Mouse (Mus musculus) embryonic facial prominence, embryonic 12.5 days (tissue): Measurements from ENCODE around the gene Snx30. TPM values are rescaled to one million over a fixed set of nuclear protein-coding genes. Genes with fewer than 3 reads are reported as not detected.

Source experiments
- ATAC-seq: fragments of 200-750 bp; cut with Nextera tagmentation; 2 replicates; pipeline ENCODE4 v1.8.0; 2017; ENCODE audit not compliant: insufficient number of reproducible peaks, insufficient read depth, low FRiP score, low TSS enrichment
- H3K27ac ChIP-seq: fragments of 300-500 bp; sonication (generic); 2 replicates; pipeline ENCODE4 v1.5.1; 2016; ENCODE audit warnings: mild to moderate bottlenecking
- H3K27me3 ChIP-seq: fragments of 300-500 bp; sonication (generic); 2 replicates; pipeline ENCODE4 v1.6.1; 2016; ENCODE audit warnings: mild to moderate bottlenecking, moderate library complexity
- H3K36me3 ChIP-seq: fragments of 300-500 bp; sonication (generic); 2 replicates; pipeline ENCODE4 v1.6.1; 2016; ENCODE audit warnings: mild to moderate bottlenecking
- H3K4me1 ChIP-seq: fragments of 300-500 bp; sonication (generic); 2 replicates; pipeline ENCODE4 v1.6.1; 2016
- H3K4me2 ChIP-seq: fragments of 300-500 bp; sonication (generic); replicated peaks from 2 replicates; pipeline ENCODE4 v1.6.1; 2016; ENCODE audit warnings: mild to moderate bottlenecking, moderate library complexity
- H3K4me3 ChIP-seq: fragments of 300-500 bp; sonication (generic); 2 replicates; pipeline ENCODE4 v1.5.1; 2016; ENCODE audit warnings: mild to moderate bottlenecking
- H3K9ac ChIP-seq: fragments of 300-500 bp; sonication (generic); 2 replicates; pipeline ENCODE4 v1.6.1; 2016; ENCODE audit warnings: mild to moderate bottlenecking, moderate library complexity
- H3K9me3 ChIP-seq: fragments of 300-500 bp; sonication (generic); 2 replicates; pipeline ENCODE4 v1.6.1; 2016; ENCODE audit warnings: mild to moderate bottlenecking, moderate library complexity
- WGBS: fragments of 180-500 bp; shearing (Covaris S2); methylation state at CpG from one replicate; pipeline ENCODE4 v1.1.7; 2016; 5-methylcytosine and 5-hydroxymethylcytosine counted together
- polyA plus RNA-seq: library from polyadenylated mRNA; unstranded; fragments of >200 nt; fragmentation: Nextera tagmentation; extraction: Ambion mirVana; gene quantifications from 2 replicates; pipeline ENCODE4 v1.2.1, GENCODE M21; 2016

Snx30 gene
- polyA plus RNA-seq, 1 experiment from 2014 or later, result 14.0 TPM

DNA sequence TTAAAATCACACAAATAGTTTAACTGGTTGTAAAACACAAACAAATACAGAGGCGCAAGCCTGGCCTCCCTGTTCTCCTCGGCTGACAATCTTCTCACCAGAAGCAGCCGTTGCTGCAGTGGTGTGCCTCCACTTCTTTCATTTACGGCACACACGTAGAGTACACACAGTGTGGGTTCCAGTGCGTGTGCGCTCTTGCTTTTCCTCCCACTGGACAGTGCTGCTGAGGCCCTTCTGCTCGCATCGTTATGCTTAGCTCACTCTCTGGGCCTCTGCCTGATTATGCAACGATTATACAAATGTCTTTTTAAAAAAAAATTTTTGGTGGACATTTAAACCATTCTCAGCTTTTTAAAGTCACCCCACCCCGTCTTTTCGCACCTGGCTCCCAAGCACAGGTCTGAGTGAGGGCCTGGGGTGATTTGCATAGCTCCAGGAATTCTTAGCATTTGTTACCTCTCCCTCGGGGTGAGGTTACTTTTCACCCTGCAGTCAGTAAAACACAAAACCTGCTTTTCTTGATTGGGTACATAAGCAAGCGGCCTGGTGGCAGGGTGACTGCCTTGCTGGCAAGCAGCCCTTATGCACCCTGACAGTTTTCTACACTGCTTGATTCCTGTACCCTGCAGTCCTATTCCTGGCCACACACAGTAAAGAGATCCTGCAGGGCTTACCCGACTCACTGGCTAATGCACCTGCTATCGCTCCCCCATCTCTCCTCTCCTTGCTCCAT is 54.2 kb downstream of the Snx30 start:
- Histone ChIP-seq H3K36me3 (no peaks in the 10 kb centered on the region), H3K9me3 (no peaks in the 10 kb centered on the region), H3K4me2 (no peak overlapping the region), H3K4me1 (no peaks in the 10 kb centered on the region), H3K4me3 (no peak overlapping the region), H3K9ac (no peak overlapping the region), H3K27me3 (no peaks in the 10 kb centered on the region), H3K27ac (0 out of 2 replicates have a peak overlapping the region, but pooled peaks have one; percentile 46)
- WGBS, result 67% methylated on average over 16 of the region's 16 CpGs
- ATAC-seq, result no peak

DNA sequence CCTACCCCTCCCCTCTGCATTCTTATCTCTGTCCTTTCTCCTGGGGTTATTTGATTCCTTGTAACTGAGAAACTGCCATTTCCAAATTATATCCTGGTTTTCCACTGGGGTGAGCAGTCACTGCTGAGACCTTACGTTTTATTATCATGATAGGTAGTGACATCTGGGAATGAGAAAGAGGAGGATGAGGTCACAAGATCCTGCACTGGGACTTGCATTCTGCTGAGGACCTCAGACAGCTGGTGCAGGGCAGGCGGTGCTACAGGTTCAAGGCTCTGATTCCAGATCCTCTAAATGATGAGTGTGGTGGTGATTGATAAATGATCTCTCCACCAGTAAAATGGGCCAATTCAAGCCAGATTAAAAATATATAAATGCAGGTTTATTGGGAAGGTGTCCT is 54.8 kb downstream of the Snx30 start:
- H3K27ac ChIP-seq, result no peak overlapping the region
- no peaks in the 10 kb centered on the region for H3K36me3 ChIP-seq
- H3K27me3 ChIP-seq, result no peaks in the 10 kb centered on the region
- no peaks in the 10 kb centered on the region for H3K4me1 ChIP-seq
- no peak overlapping the region for H3K4me3 ChIP-seq
- no peaks in the 10 kb centered on the region for H3K9me3 ChIP-seq
- no peak overlapping the region for H3K4me2 ChIP-seq
- ATAC-seq, result no peak
- WGBS, result 54% methylated on average over 2 of the region's 2 CpGs
- no peak overlapping the region for H3K9ac ChIP-seq

DNA sequence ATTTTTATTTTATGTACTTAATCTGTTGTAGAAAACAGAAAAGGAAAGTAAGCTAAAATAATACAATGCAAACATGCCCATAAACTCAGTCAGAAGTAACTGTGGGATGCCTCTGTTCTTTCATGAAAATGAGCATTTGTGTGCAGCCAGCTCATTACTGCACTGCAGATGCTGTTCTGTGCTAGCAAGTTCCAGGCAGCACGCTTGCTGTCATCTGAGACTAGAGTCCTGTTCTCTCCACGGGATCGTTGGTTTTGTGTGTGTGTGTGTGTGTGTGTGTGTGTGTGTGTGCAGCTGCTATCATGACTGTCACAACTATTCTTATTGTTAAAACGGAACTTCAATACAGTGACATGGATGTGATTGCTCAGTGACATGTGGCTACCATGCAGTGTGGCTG is 56.2 kb downstream of the Snx30 start:
- 50% methylated on average over 4 of the region's 4 CpGs for WGBS

DNA sequence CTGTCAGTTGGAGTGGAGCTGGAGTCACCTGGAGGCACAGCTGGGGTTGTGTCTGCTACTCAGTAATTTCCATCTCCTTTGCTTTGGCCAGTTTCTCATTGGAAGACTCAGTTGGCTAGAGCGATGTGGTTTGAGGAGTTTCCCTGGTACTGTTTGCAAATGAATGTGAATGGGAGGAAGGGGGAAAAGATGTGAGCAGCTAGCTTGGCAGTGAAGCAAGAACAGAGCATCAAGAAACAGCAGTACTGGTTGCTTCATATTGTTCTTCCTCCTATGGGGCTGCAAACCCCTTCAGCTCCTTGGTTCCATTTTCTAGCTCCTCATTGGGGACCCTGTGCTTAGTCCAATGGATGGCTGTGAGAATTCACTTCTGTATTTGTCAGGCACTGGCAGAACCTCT is 56.7 kb downstream of the Snx30 start:
- Histone ChIP-seq H3K4me1 (no peaks in the 10 kb centered on the region), H3K27ac (no peak overlapping the region), H3K4me2 (no peak overlapping the region), H3K9me3 (no peaks in the 10 kb centered on the region), H3K4me3 (no peak overlapping the region), H3K9ac (no peak overlapping the region), H3K36me3 (no peaks in the 10 kb centered on the region), H3K27me3 (no peaks in the 10 kb centered on the region)
- 75% methylated on average over 1 of the region's 1 CpGs for WGBS
- no peak for ATAC-seq

More for the DNA sequence above, 56.2 kb downstream of the Snx30 start:
- no peaks in the 10 kb centered on the region for H3K36me3 ChIP-seq
- no peaks in the 10 kb centered on the region for H3K27me3 ChIP-seq
- no peaks in the 10 kb centered on the region for H3K4me1 ChIP-seq
- no peak overlapping the region for H3K27ac ChIP-seq
- no peak for ATAC-seq
- no peak overlapping the region for H3K9ac ChIP-seq
- H3K9me3 ChIP-seq, result no peaks in the 10 kb centered on the region
- no peak overlapping the region for H3K4me2 ChIP-seq
- H3K4me3 ChIP-seq, result no peak overlapping the region

DNA sequence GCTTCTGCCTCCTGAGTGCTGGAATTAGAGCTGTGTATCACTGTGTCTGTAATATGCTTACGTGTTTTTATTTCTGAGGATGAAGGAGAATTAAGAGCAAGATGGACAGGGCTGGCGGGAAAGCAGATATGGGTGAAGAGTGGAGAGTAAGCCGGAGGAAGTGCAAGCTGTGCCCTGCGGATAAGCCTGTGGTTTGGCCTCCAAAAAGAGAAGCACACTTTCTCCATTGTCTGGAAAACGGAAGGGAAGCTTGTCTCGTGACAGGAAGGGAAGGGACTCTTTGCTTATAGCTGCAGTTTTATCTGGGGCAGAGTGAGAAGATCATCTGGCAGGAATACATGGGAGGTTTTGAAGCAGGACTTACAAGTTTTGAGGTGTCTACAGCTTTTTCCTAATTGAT is 58.2 kb downstream of the Snx30 start:
- WGBS, result 68% methylated on average over 6 of the region's 6 CpGs
- Histone ChIP-seq H3K4me2 (no peak overlapping the region), H3K27me3 (no peaks in the 10 kb centered on the region), H3K36me3 (no peaks in the 10 kb centered on the region), H3K9me3 (no peaks in the 10 kb centered on the region), H3K4me3 (no peak overlapping the region), H3K9ac (no peak overlapping the region), H3K27ac (no peak overlapping the region), H3K4me1 (no peaks in the 10 kb centered on the region)
- no peak for ATAC-seq

- WGBS, result 85% methylated on average over 11 of the region's 11 CpGs
These were observed 62.4 kb downstream of the Snx30 start for GRCm38 (mm10) chr4:59868086-59868485.

DNA sequence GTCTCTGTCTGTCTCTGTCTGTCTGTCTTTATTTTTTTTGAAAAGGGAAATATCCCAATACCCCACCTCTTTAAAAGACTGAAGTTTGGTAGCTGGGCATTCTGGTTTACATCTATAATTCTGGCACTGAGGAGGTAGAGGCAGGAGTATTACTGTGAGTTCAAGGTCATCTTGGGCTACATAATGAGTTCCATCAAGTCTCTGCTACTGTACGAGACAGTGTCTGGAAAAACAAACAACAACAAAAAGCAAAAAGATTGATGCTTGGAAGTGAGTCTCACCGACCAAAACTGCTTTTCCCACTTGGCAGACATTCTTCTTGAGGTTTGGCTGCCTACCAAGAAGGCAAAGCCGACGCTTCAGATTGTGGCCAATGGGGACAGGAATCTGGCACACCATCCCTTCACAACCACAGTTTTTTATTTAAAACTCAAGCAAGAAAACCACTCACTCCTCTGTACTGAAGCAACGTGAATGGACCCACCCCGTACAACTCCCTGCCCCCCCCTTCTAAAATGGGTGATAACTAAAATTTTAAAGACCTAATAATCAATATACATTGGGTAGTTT is 63.9 kb downstream of the Snx30 start:
- H3K27ac ChIP-seq, result no peak overlapping the region
- no peaks in the 10 kb centered on the region for H3K36me3 ChIP-seq
- no peak for ATAC-seq
- H3K9me3 ChIP-seq, result no peaks in the 10 kb centered on the region
- H3K27me3 ChIP-seq, result no peaks in the 10 kb centered on the region
- no peak overlapping the region for H3K4me3 ChIP-seq
- H3K4me1 ChIP-seq, result 0 out of 2 replicates have a peak, but pooled peaks cover 3% of the 10 kb centered on the region
- 73% methylated on average over 6 of the region's 6 CpGs for WGBS
- no peak overlapping the region for H3K4me2 ChIP-seq
- H3K9ac ChIP-seq, result no peak overlapping the region

More at GRCm38 (mm10) chr4:59868086-59868485, 62.4 kb downstream of the Snx30 start:
- Histone ChIP-seq H3K27ac (no peak overlapping the region), H3K4me1 (0 out of 2 replicates have a peak, but pooled peaks cover 3% of the 10 kb centered on the region), H3K4me2 (no peak overlapping the region), H3K9ac (no peak overlapping the region), H3K4me3 (no peak overlapping the region), H3K9me3 (no peaks in the 10 kb centered on the region), H3K27me3 (no peaks in the 10 kb centered on the region), H3K36me3 (no peaks in the 10 kb centered on the region)
- no peak for ATAC-seq

DNA sequence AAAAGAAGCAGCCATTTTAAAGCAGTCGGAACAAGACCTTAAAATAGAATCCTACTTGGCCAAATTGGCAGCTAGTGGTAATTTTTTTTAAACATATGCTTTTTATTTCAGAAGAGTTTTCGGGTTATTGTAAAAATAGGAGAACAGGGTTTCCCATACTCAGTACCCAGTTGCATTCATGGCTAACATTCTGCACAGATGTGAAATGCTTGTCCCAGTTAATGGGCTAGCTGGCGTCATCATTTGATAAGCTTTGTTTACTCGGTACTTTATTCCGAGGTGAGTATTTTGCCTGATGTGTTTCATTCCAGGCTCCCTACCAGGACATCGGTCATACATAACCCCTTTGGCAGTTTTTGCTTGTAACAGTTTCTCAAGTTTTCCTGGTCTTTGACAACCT is 64.8 kb downstream of the Snx30 start:
- Histone ChIP-seq H3K4me3 (no peak overlapping the region), H3K9me3 (no peaks in the 10 kb centered on the region), H3K27ac (0 out of 2 replicates have a peak overlapping the region, but pooled peaks have one; percentile 2), H3K4me1 (0 out of 2 replicates have a peak, but pooled peaks cover 3% of the 10 kb centered on the region), H3K9ac (no peak overlapping the region), H3K36me3 (no peaks in the 10 kb centered on the region), H3K27me3 (no peaks in the 10 kb centered on the region), H3K4me2 (no peak overlapping the region)
- WGBS, result 77% methylated on average over 6 of the region's 6 CpGs
- no peak for ATAC-seq

GRCm38 (mm10) chr4:59870859-59871591 is 65.4 kb downstream of the Snx30 start:
- no peaks in the 10 kb centered on the region for H3K27me3 ChIP-seq
- no peak overlapping the region for H3K27ac ChIP-seq
- no peak overlapping the region for H3K4me2 ChIP-seq
- 61% methylated on average over 9 of the region's 9 CpGs for WGBS
- peak; percentile 75; the same call in 1 of the 2 replicates for ATAC-seq
- no peaks in the 10 kb centered on the region for H3K36me3 ChIP-seq
- H3K4me3 ChIP-seq, result no peak overlapping the region
- H3K9me3 ChIP-seq, result no peaks in the 10 kb centered on the region
- H3K4me1 ChIP-seq, result 0 out of 2 replicates have a peak, but pooled peaks cover 3% of the 10 kb centered on the region
- no peak overlapping the region for H3K9ac ChIP-seq

DNA sequence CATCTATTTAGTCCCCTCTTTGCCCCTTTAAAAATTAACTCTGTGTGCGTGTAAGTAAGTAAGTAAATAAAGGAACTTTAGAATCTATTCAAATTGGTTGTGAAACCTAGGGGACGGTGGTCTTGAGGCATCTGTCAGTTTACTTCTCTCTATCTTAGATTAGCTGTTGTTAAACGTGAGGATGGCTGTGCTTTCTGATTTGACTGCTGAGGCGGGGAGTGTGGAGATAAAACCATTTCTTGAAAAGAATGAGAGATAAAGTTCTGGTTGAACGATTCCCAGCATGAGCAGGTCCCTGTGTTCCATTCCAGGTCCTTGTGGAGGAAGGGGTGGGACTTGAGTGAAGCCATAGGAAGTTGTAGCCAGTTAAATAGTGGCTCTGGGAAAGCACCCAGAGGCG is 67.6 kb downstream of the Snx30 start:
- H3K27ac ChIP-seq, result no peak overlapping the region
- WGBS, result 71% methylated on average over 6 of the region's 6 CpGs

GRCm38 (mm10) chr4:59873830-59874229 is 68.2 kb downstream of the Snx30 start:
- no peaks in the 10 kb centered on the region for H3K27me3 ChIP-seq
- H3K27ac ChIP-seq, result no peak overlapping the region
- no peak for ATAC-seq

More for the DNA sequence above, 67.6 kb downstream of the Snx30 start:
- Histone ChIP-seq H3K36me3 (no peaks in the 10 kb centered on the region), H3K4me2 (no peak overlapping the region), H3K9me3 (no peaks in the 10 kb centered on the region), H3K27me3 (no peaks in the 10 kb centered on the region), H3K4me1 (0 out of 2 replicates have a peak, but pooled peaks cover 3% of the 10 kb centered on the region), H3K4me3 (no peak overlapping the region), H3K9ac (no peak overlapping the region)
- ATAC-seq, result no peak

More at GRCm38 (mm10) chr4:59873830-59874229, 68.2 kb downstream of the Snx30 start:
- no peak overlapping the region for H3K4me2 ChIP-seq
- H3K36me3 ChIP-seq, result no peaks in the 10 kb centered on the region
- no peak overlapping the region for H3K4me3 ChIP-seq
- H3K9ac ChIP-seq, result no peak overlapping the region
- 46% methylated on average over 5 of the region's 5 CpGs for WGBS
- 0 out of 2 replicates have a peak, but pooled peaks cover 3% of the 10 kb centered on the region for H3K4me1 ChIP-seq
- no peaks in the 10 kb centered on the region for H3K9me3 ChIP-seq
